Mouse (Mus musculus): ENCODE measurements at regions not wholly inside any gene's neighbourhood (a gene's known extent, or its start where the extent isn't known, plus 50 kb on each side); places are given as distances from the start of the nearest gene placed in this dataset.

- Histone ChIP-seq H3K4me1 (ENCODE audit: control insufficient read depth, insufficient read depth, insufficient read length) (no peaks in the 10 kb centered on the region), H3K4me3 (ENCODE audit: extremely low read depth, insufficient read depth, insufficient read length) (no peak overlapping the region), H3K27ac (ENCODE audit: insufficient read depth, low read length) (no peak overlapping the region), H3K27me3 (ENCODE audit: control insufficient read depth, insufficient read depth, low read length) (no peaks in the 10 kb centered on the region), H3K36me3 (ENCODE audit: control insufficient read depth, insufficient read depth, low read length) (no peaks in the 10 kb centered on the region)
- DNase-seq (ENCODE audit: low read depth in 1 of 2, low spot score in 2 of 2) = no peak
- TF ChIP-seq CTCF (IDR thresholded peaks at IDR 0.05; ENCODE audit: extremely low read depth, insufficient read depth, insufficient read length, insufficient replicate concordance) = no peak
- no peak for TF ChIP-seq POLR2A (IDR thresholded peaks at IDR 0.05; ENCODE audit: low read depth, low read length)
- 81% methylated on average over 3 of the region's 3 CpGs for WGBS
These were observed 262.5 kb upstream of the Cnr1 start for GRCm38 (mm10) chr4:33661862-33662261.

GRCm38 (mm10) chr4:33662965-33663364, 261.4 kb upstream of the Cnr1 start:
- Histone ChIP-seq H3K4me1 (ENCODE audit: control insufficient read depth, insufficient read depth, insufficient read length) (no peaks in the 10 kb centered on the region), H3K27ac (ENCODE audit: insufficient read depth, low read length) (no peak overlapping the region), H3K4me3 (ENCODE audit: extremely low read depth, insufficient read depth, insufficient read length) (no peak overlapping the region), H3K27me3 (ENCODE audit: control insufficient read depth, insufficient read depth, low read length) (no peaks in the 10 kb centered on the region), H3K36me3 (ENCODE audit: control insufficient read depth, insufficient read depth, low read length) (no peaks in the 10 kb centered on the region)
- WGBS = 87% methylated on average over 11 of the region's 11 CpGs
- no peak for DNase-seq (ENCODE audit: low read depth in 1 of 2, low spot score in 2 of 2)
- TF ChIP-seq POLR2A (IDR thresholded peaks at IDR 0.05; ENCODE audit: low read depth, low read length) (no peak), CTCF (IDR thresholded peaks at IDR 0.05; ENCODE audit: extremely low read depth, insufficient read depth, insufficient read length, insufficient replicate concordance) (no peak)

DNA sequence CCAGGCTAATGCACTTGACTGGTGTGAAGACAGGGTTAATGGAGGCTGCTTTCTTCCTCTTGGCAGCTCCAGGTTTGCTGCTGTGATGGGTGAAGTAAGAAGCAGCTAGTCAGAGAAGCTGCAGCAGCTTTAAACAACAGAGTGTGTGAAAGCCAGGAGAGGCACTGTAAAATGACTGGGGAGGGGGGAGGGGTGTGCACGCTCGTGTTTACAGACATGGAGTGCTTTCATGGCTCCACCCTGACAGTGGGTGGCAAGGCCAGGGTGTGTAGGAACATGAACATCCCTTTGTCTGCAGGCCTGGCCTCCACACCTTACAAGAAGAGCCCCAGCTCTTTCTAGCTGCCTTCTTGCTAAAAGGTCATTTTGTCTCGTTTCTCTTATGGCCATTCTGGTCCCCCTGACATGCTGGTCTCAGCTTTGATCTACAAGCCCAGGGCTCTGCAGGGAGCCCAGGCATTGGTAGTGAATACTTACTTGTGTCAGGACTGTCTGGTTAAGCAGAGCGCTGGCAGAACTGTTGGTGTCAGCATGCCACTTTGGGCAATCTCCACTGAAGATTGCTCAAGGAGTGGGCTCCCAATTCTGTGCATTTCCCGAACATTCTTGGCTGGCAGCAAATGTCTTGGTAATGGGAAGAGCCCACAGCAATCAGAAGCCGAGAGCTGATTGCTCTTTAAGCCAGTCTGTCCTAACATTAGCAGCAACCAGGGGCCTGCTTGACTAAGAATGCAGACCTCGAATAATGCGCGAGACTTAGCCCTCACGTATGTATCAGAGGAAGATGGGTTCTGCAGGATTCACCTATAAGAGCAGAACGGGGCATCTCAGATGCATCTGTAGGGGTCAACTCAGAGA, 260.5 kb upstream of the Cnr1 start:
- Histone ChIP-seq H3K4me1 (ENCODE audit: control insufficient read depth, insufficient read depth, insufficient read length) (no peaks in the 10 kb centered on the region), H3K36me3 (ENCODE audit: control insufficient read depth, insufficient read depth, low read length) (no peaks in the 10 kb centered on the region), H3K27ac (ENCODE audit: insufficient read depth, low read length) (no peak overlapping the region), H3K4me3 (ENCODE audit: extremely low read depth, insufficient read depth, insufficient read length) (no peak overlapping the region), H3K27me3 (ENCODE audit: control insufficient read depth, insufficient read depth, low read length) (no peaks in the 10 kb centered on the region)
- TF ChIP-seq CTCF (IDR thresholded peaks at IDR 0.05; ENCODE audit: extremely low read depth, insufficient read depth, insufficient read length, insufficient replicate concordance) = no peak
- TF ChIP-seq POLR2A (IDR thresholded peaks at IDR 0.05; ENCODE audit: low read depth, low read length) = no peak
- WGBS = 82% methylated on average over 11 of the region's 11 CpGs
- no peak for DNase-seq (ENCODE audit: low read depth in 1 of 2, low spot score in 2 of 2)

DNA sequence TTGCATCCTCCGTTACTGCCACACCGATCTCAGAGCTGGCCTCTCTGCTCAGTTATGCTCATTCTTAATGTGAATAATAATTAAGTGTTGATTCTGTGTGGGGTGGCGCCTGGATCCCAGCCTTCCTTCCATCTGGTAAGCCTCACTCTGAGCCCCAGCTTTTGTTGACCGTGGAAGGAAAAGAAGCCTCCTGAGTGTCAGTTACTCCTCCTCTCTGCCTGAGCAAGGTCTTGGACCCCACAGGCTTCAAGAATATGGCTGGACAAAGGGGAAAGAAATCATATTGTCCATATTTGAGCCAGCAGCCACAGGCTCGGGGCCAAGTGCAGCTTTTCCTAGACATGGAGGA, 259.9 kb upstream of the Cnr1 start:
- H3K27me3 ChIP-seq (ENCODE audit: control insufficient read depth, insufficient read depth, low read length) = no peaks in the 10 kb centered on the region
- 93% methylated on average over 5 of the region's 5 CpGs for WGBS
- DNase-seq (ENCODE audit: low read depth in 1 of 2, low spot score in 2 of 2) = no peak
- no peaks in the 10 kb centered on the region for H3K4me1 ChIP-seq (ENCODE audit: control insufficient read depth, insufficient read depth, insufficient read length)
- no peaks in the 10 kb centered on the region for H3K36me3 ChIP-seq (ENCODE audit: control insufficient read depth, insufficient read depth, low read length)
- H3K27ac ChIP-seq (ENCODE audit: insufficient read depth, low read length) = no peak overlapping the region
- no peak overlapping the region for H3K4me3 ChIP-seq (ENCODE audit: extremely low read depth, insufficient read depth, insufficient read length)
- TF ChIP-seq POLR2A (IDR thresholded peaks at IDR 0.05; ENCODE audit: low read depth, low read length) = no peak
- no peak for TF ChIP-seq CTCF (IDR thresholded peaks at IDR 0.05; ENCODE audit: extremely low read depth, insufficient read depth, insufficient read length, insufficient replicate concordance)

- H3K4me3 ChIP-seq (ENCODE audit: extremely low read depth, insufficient read depth, insufficient read length) = no peak overlapping the region
- no peak for DNase-seq (ENCODE audit: low read depth in 1 of 2, low spot score in 2 of 2)
- TF ChIP-seq CTCF (IDR thresholded peaks at IDR 0.05; ENCODE audit: extremely low read depth, insufficient read depth, insufficient read length, insufficient replicate concordance) (no peak), POLR2A (IDR thresholded peaks at IDR 0.05; ENCODE audit: low read depth, low read length) (no peak)
- no peaks in the 10 kb centered on the region for H3K36me3 ChIP-seq (ENCODE audit: control insufficient read depth, insufficient read depth, low read length)
- H3K4me1 ChIP-seq (ENCODE audit: control insufficient read depth, insufficient read depth, insufficient read length) = no peaks in the 10 kb centered on the region
- WGBS = 79% methylated on average over 14 of the region's 14 CpGs
- H3K27ac ChIP-seq (ENCODE audit: insufficient read depth, low read length) = no peak overlapping the region
- no peaks in the 10 kb centered on the region for H3K27me3 ChIP-seq (ENCODE audit: control insufficient read depth, insufficient read depth, low read length)
These were observed 259.0 kb upstream of the Cnr1 start for GRCm38 (mm10) chr4:33665250-33665873.

GRCm38 (mm10) chr4:33668431-33668830, 256.0 kb upstream of the Cnr1 start:
- Histone ChIP-seq H3K27ac (ENCODE audit: insufficient read depth, low read length) (no peak overlapping the region), H3K4me1 (ENCODE audit: control insufficient read depth, insufficient read depth, insufficient read length) (no peaks in the 10 kb centered on the region), H3K36me3 (ENCODE audit: control insufficient read depth, insufficient read depth, low read length) (no peaks in the 10 kb centered on the region), H3K4me3 (ENCODE audit: extremely low read depth, insufficient read depth, insufficient read length) (no peak overlapping the region), H3K27me3 (ENCODE audit: control insufficient read depth, insufficient read depth, low read length) (no peaks in the 10 kb centered on the region)
- WGBS = 89% methylated on average over 3 of the region's 3 CpGs
- no peak for DNase-seq (ENCODE audit: low read depth in 1 of 2, low spot score in 2 of 2)
- TF ChIP-seq CTCF (IDR thresholded peaks at IDR 0.05; ENCODE audit: extremely low read depth, insufficient read depth, insufficient read length, insufficient replicate concordance) (no peak), POLR2A (IDR thresholded peaks at IDR 0.05; ENCODE audit: low read depth, low read length) (no peak)

GRCm38 (mm10) chr4:33675044-33675443, 249.3 kb upstream of the Cnr1 start:
- TF ChIP-seq CTCF (IDR thresholded peaks at IDR 0.05; ENCODE audit: extremely low read depth, insufficient read depth, insufficient read length, insufficient replicate concordance) (no peak), POLR2A (IDR thresholded peaks at IDR 0.05; ENCODE audit: low read depth, low read length) (no peak)
- no peak overlapping the region for H3K27ac ChIP-seq (ENCODE audit: insufficient read depth, low read length)
- no peak for DNase-seq (ENCODE audit: low read depth in 1 of 2, low spot score in 2 of 2)
- WGBS = no CpG with 5 or more reads among the region's 5 CpGs
- H3K36me3 ChIP-seq (ENCODE audit: control insufficient read depth, insufficient read depth, low read length) = no peaks in the 10 kb centered on the region
- H3K4me3 ChIP-seq (ENCODE audit: extremely low read depth, insufficient read depth, insufficient read length) = no peak overlapping the region
- no peaks in the 10 kb centered on the region for H3K4me1 ChIP-seq (ENCODE audit: control insufficient read depth, insufficient read depth, insufficient read length)
- no peaks in the 10 kb centered on the region for H3K27me3 ChIP-seq (ENCODE audit: control insufficient read depth, insufficient read depth, low read length)

Data from spleen, adult 2 months (tissue).